Mouse (Mus musculus): Measurements from ENCODE around the gene Rpgrip1l.

The Rpgrip1l gene

DNA sequence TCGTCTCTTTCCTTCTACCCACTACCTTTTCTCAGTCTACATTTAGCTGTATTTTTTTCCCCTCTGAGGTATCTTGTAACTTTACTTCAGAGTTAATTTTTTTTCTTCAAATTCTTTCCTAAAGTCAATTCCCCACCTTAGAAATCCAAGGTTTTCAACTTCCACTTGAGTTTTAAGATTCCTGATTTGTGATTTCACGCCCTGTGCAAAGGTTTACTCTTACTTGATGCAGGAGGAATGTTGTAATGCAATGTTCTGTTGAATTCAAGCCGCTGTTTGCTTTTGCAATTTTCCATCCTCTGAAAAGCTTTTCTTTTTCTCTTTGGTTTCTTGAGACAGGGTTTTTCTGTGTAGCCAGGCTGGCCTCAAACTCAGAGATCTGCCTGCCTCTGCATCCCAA, 103.4 kb downstream of the Rpgrip1l start:
- DNase-seq (ENCODE audit: low spot score in 2 of 2) = no peak

- no peak for DNase-seq (ENCODE audit: low spot score in 2 of 2)
Measured at GRCm38 (mm10) chr8:91207676-91208075, 105.4 kb downstream of the Rpgrip1l start.

GRCm38 (mm10) chr8:91205897-91206296, 107.2 kb downstream of the Rpgrip1l start:
- DNase-seq (ENCODE audit: low spot score in 2 of 2) = no peak

- no peak for DNase-seq (ENCODE audit: low spot score in 2 of 2)
Measured at GRCm38 (mm10) chr8:91201184-91201583, 111.9 kb downstream of the Rpgrip1l start.

- no peak for DNase-seq (ENCODE audit: low spot score in 2 of 2)
Measured at GRCm38 (mm10) chr8:91199876-91200275, 113.2 kb downstream of the Rpgrip1l start, which contains the start of gene Aktip. TSS of gene Aktip (minus strand) at chr8:91199976.

- no peak for DNase-seq (ENCODE audit: low spot score in 2 of 2)
Measured at GRCm38 (mm10) chr8:91198036-91198435, 115.0 kb downstream of the Rpgrip1l start.

DNA sequence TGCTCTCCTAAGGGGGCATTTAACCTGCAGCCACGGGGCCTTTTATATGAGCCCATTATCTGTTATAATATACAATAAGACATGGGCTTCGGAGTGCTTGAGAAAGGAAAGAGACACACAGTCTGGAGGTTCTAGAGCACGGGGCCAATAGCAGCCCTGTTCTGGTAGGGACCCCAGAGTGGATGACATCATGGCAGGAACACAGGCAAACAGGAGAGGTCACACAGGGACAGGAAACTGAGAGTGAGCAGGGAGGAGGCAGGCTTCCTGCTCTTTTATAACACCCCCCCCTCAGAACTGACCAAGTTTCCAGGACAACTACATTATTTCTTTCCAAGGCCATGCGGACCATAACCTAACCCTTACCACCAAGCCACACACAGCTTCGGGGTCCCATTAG, 115.8 kb downstream of the Rpgrip1l start:
- DNase-seq (ENCODE audit: low spot score in 2 of 2) = no peak

DNA sequence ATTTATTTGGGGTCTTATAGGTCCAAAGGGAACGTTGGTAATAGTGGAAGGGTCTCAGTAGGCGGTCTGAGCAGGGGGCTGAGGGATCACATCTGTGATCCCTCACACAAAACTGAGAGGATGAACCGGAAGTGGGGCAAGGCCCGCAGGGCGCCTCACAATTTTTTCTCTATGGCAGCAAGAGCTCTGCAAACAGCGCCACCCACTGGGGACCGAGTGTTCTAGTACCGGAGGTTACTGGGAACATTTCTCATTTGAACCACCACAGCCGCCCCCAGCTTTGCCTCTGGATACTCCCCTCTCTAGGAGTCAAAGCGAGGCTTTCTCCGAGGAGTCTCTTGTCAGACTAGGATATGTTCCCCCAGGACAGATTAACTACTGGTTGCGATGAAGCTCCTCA, 116.4 kb downstream of the Rpgrip1l start:
- DNase-seq (ENCODE audit: low spot score in 2 of 2) = no peak

GRCm38 (mm10) chr8:91194081-91194480, 119.0 kb downstream of the Rpgrip1l start:
- DNase-seq (ENCODE audit: low spot score in 2 of 2) = no peak

DNA sequence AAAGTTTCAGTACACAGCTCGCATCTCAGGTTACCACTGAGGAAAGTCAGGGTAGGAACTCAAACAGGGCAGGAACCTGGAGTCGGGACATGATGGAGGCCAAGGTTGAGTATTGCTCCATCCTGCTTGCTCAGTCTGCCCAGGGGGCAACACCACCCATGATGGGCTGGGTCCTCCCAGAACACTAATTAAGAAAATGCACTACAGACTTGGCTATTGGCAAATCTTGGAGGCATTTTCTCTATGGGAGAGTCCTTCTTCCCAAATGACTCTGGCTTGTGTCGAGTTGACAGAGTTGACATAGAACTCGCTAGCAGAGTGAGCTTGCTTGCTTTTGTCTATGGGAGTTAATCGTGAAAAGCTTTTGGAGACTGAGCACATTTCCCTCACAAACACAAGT, 120.1 kb downstream of the Rpgrip1l start:
- DNase-seq (ENCODE audit: low spot score in 2 of 2) = no peak

- DNase-seq (ENCODE audit: low spot score in 2 of 2) = peak in 1 of 2 experiments; percentile 55
Measured at GRCm38 (mm10) chr8:91190816-91191340, 122.2 kb downstream of the Rpgrip1l start.

DNA sequence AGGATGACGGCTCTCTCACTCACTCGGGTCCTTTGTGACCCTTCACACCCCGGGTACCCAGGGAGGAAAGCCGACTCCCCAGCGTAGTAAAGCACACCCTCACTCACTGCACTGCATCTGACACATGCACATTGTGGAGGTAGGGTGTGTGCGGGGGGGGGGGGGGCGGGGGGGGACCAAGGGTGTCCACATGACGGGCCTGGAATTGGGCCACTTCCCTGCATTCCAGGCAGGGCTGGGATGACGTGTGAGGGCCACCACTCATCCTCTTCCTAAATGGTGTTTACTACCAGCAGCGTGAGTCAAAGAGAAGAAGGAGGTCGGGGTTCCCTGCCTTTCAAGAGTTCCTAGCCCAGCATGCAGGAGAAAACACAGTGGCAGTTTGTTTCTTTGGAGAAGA, 124.9 kb downstream of the Rpgrip1l start:
- DNase-seq (ENCODE audit: low spot score in 2 of 2) = no peak

DNA sequence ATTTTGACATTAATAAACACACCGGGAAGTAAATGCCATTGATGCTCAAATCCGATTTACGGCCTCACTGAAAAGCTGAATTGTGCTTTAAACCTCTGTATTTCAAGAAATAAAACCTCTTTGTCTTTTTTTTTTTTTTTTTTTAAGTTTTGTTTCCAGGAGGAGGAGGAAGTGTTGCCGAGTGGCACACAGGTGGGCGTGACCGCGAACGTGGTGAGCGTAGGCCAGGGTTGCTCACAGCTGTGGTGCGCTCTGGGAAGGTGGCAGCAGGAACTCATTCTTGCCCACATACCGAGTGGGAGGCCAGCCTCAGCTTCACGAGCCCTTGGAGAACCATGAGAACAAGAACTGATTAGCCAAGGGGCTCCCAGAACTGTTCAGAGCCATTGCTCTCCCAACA, 126.7 kb downstream of the Rpgrip1l start:
- DNase-seq (ENCODE audit: low spot score in 2 of 2) = no peak

DNA sequence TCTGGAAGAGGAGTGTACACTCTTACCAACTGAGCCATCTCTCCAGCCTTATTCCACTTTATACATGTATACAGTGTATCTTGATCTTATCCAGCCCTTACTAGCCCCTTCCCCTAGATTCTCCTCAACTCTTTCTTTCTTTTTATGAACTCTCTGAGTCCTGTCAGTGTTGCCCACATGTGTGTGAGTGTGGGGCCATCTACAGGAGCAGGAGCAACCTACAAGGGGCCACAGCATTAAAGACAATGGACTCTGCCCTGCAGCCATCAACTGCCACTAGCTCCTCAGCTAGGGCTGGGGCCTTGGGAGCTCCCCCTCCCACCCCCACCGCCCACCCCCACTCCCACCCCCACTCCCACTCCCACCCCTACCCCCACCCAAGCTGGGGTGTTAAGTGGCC, 135.4 kb downstream of the Rpgrip1l start:
- DNase-seq (ENCODE audit: low spot score in 2 of 2) = no peak

DNA sequence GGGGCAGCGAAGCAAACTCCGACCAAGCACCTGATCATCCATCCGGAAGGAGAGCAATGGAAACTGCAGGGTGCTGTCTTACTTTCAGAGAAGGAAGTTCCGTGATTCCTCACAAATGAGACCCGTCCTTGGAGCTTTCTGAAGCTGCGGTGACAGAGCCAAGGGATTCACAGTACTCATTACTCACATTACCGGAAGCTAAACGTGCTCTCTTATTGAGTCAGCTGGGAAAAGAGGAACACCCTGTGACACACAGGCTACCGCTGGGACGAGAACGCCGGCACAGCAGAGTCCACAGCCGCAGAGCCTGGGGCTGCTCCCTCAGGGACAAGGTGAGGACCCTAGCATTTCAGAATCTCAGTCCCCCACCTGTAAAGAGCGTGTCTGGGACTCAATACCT, 136.9 kb downstream of the Rpgrip1l start:
- no peak for DNase-seq (ENCODE audit: low spot score in 2 of 2)

DNA sequence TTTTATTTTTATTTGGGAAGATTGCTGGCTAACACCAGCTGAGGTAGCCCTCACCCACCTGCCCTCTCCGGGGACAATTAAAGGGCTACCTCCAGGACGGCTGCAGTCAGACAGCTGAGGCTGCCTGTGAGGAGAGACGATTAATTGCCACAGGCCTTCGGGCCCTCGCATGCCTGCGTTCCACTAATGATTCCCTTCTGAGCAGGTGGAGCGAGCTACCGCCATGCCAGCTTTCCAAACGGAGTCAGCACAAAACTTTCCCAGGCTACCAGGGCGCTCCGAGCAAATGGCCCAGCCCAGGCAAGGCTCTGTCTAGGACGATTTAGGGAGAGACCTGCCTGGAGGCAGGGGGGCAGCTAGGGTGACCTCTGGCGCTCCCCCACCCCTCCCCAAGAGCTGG, 141.5 kb downstream of the Rpgrip1l start:
- DNase-seq (ENCODE audit: low spot score in 2 of 2) = no peak

GRCm38 (mm10) chr8:91170914-91171313, 142.1 kb downstream of the Rpgrip1l start:
- no peak for DNase-seq (ENCODE audit: low spot score in 2 of 2)

DNA sequence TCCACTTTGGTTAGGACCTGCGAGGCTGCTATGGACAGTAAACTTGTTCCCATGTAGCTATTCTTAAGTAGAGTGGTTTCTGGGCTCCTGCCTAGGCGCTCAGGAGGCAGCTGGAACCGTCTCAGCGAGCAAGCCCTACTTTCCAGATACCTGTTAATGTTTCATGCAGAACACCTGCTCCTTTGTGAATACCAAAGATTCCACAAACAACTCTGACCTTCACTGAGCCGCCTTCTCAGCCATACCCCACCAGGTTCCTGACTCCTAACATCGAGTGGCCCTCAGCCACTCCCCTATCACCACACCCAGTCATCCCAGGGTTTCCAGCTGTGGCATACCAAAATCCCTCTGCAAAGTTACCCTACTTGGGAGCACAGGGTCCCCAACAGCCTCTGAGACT, 142.9 kb downstream of the Rpgrip1l start:
- no peak for DNase-seq (ENCODE audit: low spot score in 2 of 2)
